In genomic region chr7:64160737-64161470, GRCm38 (mm10) we compare ENCODE assay signal across 12 mouse cellular contexts. TPM values are rescaled to one million over a fixed set of nuclear protein-coding genes. Genes with fewer than 3 reads are reported as not detected.
A peak's percentile ranks its signal among the peaks of the same experiment; 100 is the strongest.
DNase-seq lines count a peak whose midpoint lies in the region; ATAC-seq and TF ChIP-seq lines count a peak whose summit lies in the region.
"Had no signal": no experiment of that assay in that cellular context is flagged by ENCODE, and none has a peak within 500 bp of the region (broad histone marks: within the 10 kb centered on the region; RNA-seq: fewer than 3 reads in every experiment).

No protein-coding gene starts in this region.

- no peak for DNase-seq in neural tube, embryonic 10.5 days (ENCODE audit: extremely low spot score, low spot score)
- peak; percentile 63 to 76 for DNase-seq in left cerebral cortex, postnatal 36 days (ENCODE audit: low spot score in 2 of 2)
- DNase-seq in thymus, postnatal 25 days = peak; percentile 53
- DNase-seq in hindbrain, postnatal 0 days (ENCODE audit: low spot score) = no peak
- no peak for DNase-seq in adrenal gland, postnatal 14 days
- DNase-seq: adrenal gland, adult 2 months; liver, postnatal 0 days had no signal

- H3K4me2 ChIP-seq in neural tube, embryonic 15.5 days = no peak overlapping the region
- H3K4me2 ChIP-seq in embryonic facial prominence, embryonic 15.5 days (replicated peaks) = no peak overlapping the region
- no peak overlapping the region for H3K4me2 ChIP-seq in hindbrain, postnatal 0 days (ENCODE audit: low read depth, low read length)
- H3K4me2 ChIP-seq: embryonic facial prominence, embryonic 12.5 days; midbrain, embryonic 13.5 days had no signal

- H3K27ac ChIP-seq in neural tube, embryonic 15.5 days (replicated peaks) = 0 out of 2 replicates have a peak overlapping the region, but pooled peaks have one; percentile 0
- 0 out of 2 replicates have a peak overlapping the region, but pooled peaks have one; percentile 19 for H3K27ac ChIP-seq in embryonic facial prominence, embryonic 15.5 days (replicated peaks)
- no peak overlapping the region for H3K27ac ChIP-seq in hindbrain, postnatal 0 days
- H3K27ac ChIP-seq: embryonic facial prominence, embryonic 12.5 days; midbrain, embryonic 13.5 days had no signal

- no peak overlapping the region for H3K9ac ChIP-seq in neural tube, embryonic 15.5 days (replicated peaks)
- H3K9ac ChIP-seq in embryonic facial prominence, embryonic 15.5 days = no peak overlapping the region
- no peak overlapping the region for H3K9ac ChIP-seq in hindbrain, postnatal 0 days (replicated peaks; ENCODE audit: low read length)
- H3K9ac ChIP-seq: embryonic facial prominence, embryonic 12.5 days; liver, postnatal 0 days; midbrain, embryonic 13.5 days had no signal

- H3K36me3 ChIP-seq in neural tube, embryonic 15.5 days = no peaks in the 10 kb centered on the region
- no peaks in the 10 kb centered on the region for H3K36me3 ChIP-seq in embryonic facial prominence, embryonic 15.5 days
- H3K36me3 ChIP-seq in hindbrain, postnatal 0 days (ENCODE audit: insufficient read depth, low read length) = no peaks in the 10 kb centered on the region
- H3K36me3 ChIP-seq: embryonic facial prominence, embryonic 12.5 days; midbrain, embryonic 13.5 days had no signal

- WGBS in neural tube, embryonic 15.5 days = 70% methylated on average over 10 of the region's 10 CpGs
- 37% methylated on average over 10 of the region's 10 CpGs for WGBS in embryonic facial prominence, embryonic 15.5 days
- WGBS in hindbrain, postnatal 0 days = 60% methylated on average over 10 of the region's 10 CpGs

- no peaks in the 10 kb centered on the region for H3K9me3 ChIP-seq in neural tube, embryonic 15.5 days (replicated peaks)
- H3K9me3 ChIP-seq in embryonic facial prominence, embryonic 15.5 days (replicated peaks) = no peaks in the 10 kb centered on the region
- no peaks in the 10 kb centered on the region for H3K9me3 ChIP-seq in hindbrain, postnatal 0 days (ENCODE audit: low read length)
- H3K9me3 ChIP-seq: embryonic facial prominence, embryonic 12.5 days; midbrain, embryonic 13.5 days had no signal

- intact Hi-C loops in left cerebral cortex, postnatal 36 days (cut with DNase I) = loop anchor here (5.0 kb wide), 1 partner anchor 126 kb away; the partner anchor contains the start of gene Mtmr10

- no peak for ATAC-seq in neural tube, embryonic 15.5 days (ENCODE audit: low FRiP score)
- 0 out of 2 replicates have a peak, but pooled peaks have one; percentile 7 for ATAC-seq in embryonic facial prominence, embryonic 15.5 days (ENCODE audit: insufficient number of reproducible peaks, low FRiP score, low TSS enrichment, low read depth)
- no peak for ATAC-seq in hindbrain, postnatal 0 days

- no peak for TF ChIP-seq CTCF in hindbrain, postnatal 0 days (IDR thresholded peaks at IDR 0.05; ENCODE audit: low read depth)

- H3K27me3 ChIP-seq in neural tube, embryonic 15.5 days (replicated peaks) = no peaks in the 10 kb centered on the region
- no peaks in the 10 kb centered on the region for H3K27me3 ChIP-seq in embryonic facial prominence, embryonic 15.5 days
- H3K27me3 ChIP-seq in hindbrain, postnatal 0 days (ENCODE audit: insufficient read depth, low read length) = no peaks in the 10 kb centered on the region
- H3K27me3 ChIP-seq: embryonic facial prominence, embryonic 12.5 days; midbrain, embryonic 13.5 days had no signal

- H3K4me1 ChIP-seq in neural tube, embryonic 15.5 days = peaks cover 24% of the 10 kb centered on the region
- H3K4me1 ChIP-seq in embryonic facial prominence, embryonic 15.5 days = peaks cover 17% of the 10 kb centered on the region
- H3K4me1 ChIP-seq in hindbrain, postnatal 0 days (ENCODE audit: insufficient read depth, low read length) = no peaks in the 10 kb centered on the region; the same call in 1 of the 2 replicates
- H3K4me1 ChIP-seq: embryonic facial prominence, embryonic 12.5 days had no signal

- no peak overlapping the region for H3K4me3 ChIP-seq in neural tube, embryonic 15.5 days (replicated peaks)
- no peak overlapping the region for H3K4me3 ChIP-seq in embryonic facial prominence, embryonic 15.5 days (replicated peaks)
- H3K4me3 ChIP-seq in hindbrain, postnatal 0 days (ENCODE audit: low read length) = no peak overlapping the region
- H3K4me3 ChIP-seq: embryonic facial prominence, embryonic 12.5 days; midbrain, embryonic 13.5 days had no signal

RNA-seq across cellular contexts. Expression of gene Trpm1, which starts 7.3 kb away (rescaled TPM):
- 0.50 and 0.61 TPM in 2 replicates for polyA plus RNA-seq in neural tube, embryonic 15.5 days (2015; fragmentation: Nextera tagmentation; extraction: Ambion mirVana)
- polyA plus RNA-seq in embryonic facial prominence, embryonic 15.5 days (2015; fragmentation: Nextera tagmentation; extraction: Ambion mirVana) = 4.2 and 4.5 TPM in 2 replicates
- total RNA-seq in left cerebral cortex, postnatal 36 days (2021) = 1 to 10 TPM in 1 of 2 experiments, not detected in 1; 1.6 TPM
- 0.16 TPM in 1 of 2 replicates, not detected in the other for total RNA-seq in hindbrain, postnatal 0 days (2014; rRNA removed)
- 0.26 and 0.33 TPM in 2 replicates for polyA plus RNA-seq in hindbrain, postnatal 0 days (2015; fragmentation: Nextera tagmentation; extraction: Ambion mirVana)
- 0.90 TPM in 1 of 2 replicates, not detected in the other for total RNA-seq in adrenal gland, postnatal 14 days (2021)
- total RNA-seq: adrenal gland, adult 2 months had no signal
- polyA plus RNA-seq: adrenal gland, adult 2 months; kidney, embryonic 14.5 days; liver, postnatal 0 days had no signal

Comparison
In these comparisons a context has a peak if more than half of its experiments do, and no peak if none do; other contexts are left out.
1. DNase-seq: peak in left cerebral cortex, postnatal 36 days (2 of 2) and thymus, postnatal 25 days (single experiment); none in neural tube, embryonic 10.5 days (single experiment), hindbrain, postnatal 0 days (single experiment) and adrenal gland, postnatal 14 days (single experiment).